Mouse (Mus musculus): ENCODE measurements around the gene B3gnt7. TPM values are rescaled to one million over a fixed set of nuclear protein-coding genes. Genes with fewer than 3 reads are reported as not detected.

The B3gnt7 gene
- total RNA-seq, 2 experiments from 2014 or later: 0.97 to 1.4 TPM

DNA sequence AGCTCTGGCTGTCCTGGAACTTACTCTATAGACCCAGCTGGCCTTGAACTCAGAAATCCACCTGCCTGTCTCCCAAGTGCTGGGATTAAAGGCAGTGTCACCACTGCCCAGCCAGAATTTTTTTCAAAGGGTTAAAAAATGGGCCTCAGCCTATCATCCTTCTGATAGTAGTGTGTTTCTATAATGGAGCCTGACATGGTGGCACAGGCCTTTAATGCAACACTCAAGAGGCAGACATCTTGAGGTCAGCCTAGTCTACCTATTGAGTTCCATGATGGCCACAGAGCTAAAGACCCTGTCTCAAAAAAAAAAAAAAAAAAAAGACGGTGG is 45.0 kb downstream of the B3gnt7 start:
- no peak overlapping the region for H3K27ac ChIP-seq
- TF ChIP-seq CTCF (IDR thresholded peaks at IDR 0.05): no peak
- H3K4me3 ChIP-seq: no peak overlapping the region
- intact Hi-C loops (cut with DNase I): no loop called here
- no peak for DNase-seq (ENCODE audit: extremely low spot score in 1 of 2, low spot score in 2 of 2)

GRCm38 (mm10) chr1:86348083-86348482 is 45.5 kb downstream of the B3gnt7 start:
- TF ChIP-seq CTCF (IDR thresholded peaks at IDR 0.05): no peak
- H3K27ac ChIP-seq: no peak overlapping the region
- intact Hi-C loops (cut with DNase I): no loop called here
- DNase-seq (ENCODE audit: extremely low spot score in 1 of 2, low spot score in 2 of 2): no peak
- no peak overlapping the region for H3K4me3 ChIP-seq

- DNase-seq (ENCODE audit: extremely low spot score in 1 of 2, low spot score in 2 of 2): no peak
- peak; percentile 32 for TF ChIP-seq CTCF (IDR thresholded peaks at IDR 0.05)
- intact Hi-C loops (cut with DNase I): no loop called here
- Histone ChIP-seq H3K27ac (no peak overlapping the region), H3K4me3 (no peak overlapping the region)
Measured at GRCm38 (mm10) chr1:86348801-86349200, 46.2 kb downstream of the B3gnt7 start.

DNA sequence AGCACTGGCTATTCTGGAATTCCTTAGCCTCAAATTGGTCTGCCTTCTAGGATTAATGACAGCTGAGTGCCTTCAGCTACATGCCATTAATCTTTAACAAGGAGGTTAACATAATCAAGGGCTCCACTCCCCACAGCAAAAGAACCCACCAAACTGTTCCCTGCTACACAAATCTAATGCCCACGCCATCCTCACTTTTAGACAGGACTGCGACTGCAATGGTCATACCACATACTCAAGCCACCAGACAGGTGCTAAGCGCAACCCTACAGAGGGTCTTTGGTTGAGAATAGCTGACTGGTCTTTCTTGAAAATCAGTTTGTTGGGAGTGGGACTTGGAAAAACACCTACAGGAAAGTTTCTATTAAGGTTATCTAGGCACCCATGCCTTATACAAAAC is 46.6 kb downstream of the B3gnt7 start:
- intact Hi-C loops (cut with DNase I): no loop called here
- Histone ChIP-seq H3K4me3 (no peak overlapping the region), H3K27ac (no peak overlapping the region)
- no peak for TF ChIP-seq CTCF (IDR thresholded peaks at IDR 0.05)
- DNase-seq (ENCODE audit: extremely low spot score in 1 of 2, low spot score in 2 of 2): no peak

DNA sequence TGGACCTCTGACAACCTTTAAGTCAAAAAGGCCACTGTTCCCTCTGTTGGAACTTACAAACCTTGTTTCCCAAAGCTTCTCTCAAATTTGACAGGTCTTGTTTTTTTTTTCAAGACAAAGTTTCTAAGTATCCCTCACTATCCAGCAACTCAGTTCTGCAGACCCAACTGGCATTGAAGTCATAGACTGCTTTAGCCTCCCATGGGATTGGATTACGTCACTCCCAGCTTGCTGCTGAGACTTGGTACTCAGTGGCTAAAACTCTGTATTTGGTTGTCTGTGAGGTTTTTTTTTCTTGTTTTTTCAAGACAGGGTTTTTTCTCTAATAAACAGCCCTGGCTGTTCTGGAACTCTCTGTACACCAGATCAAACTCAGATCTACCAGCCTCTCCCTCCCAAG is 47.1 kb downstream of the B3gnt7 start:
- no peak overlapping the region for H3K4me3 ChIP-seq
- DNase-seq (ENCODE audit: extremely low spot score in 1 of 2, low spot score in 2 of 2): no peak
- TF ChIP-seq CTCF (IDR thresholded peaks at IDR 0.05): no peak
- no peak overlapping the region for H3K27ac ChIP-seq
- intact Hi-C loops (cut with DNase I): no loop called here

- H3K4me3 ChIP-seq: no peak overlapping the region
- no peak for DNase-seq (ENCODE audit: extremely low spot score in 1 of 2, low spot score in 2 of 2)
- H3K27ac ChIP-seq: no peak overlapping the region
- intact Hi-C loops (cut with DNase I): no loop called here
- TF ChIP-seq CTCF (IDR thresholded peaks at IDR 0.05): no peak
Measured at GRCm38 (mm10) chr1:86350576-86350975, 47.9 kb downstream of the B3gnt7 start.

DNA sequence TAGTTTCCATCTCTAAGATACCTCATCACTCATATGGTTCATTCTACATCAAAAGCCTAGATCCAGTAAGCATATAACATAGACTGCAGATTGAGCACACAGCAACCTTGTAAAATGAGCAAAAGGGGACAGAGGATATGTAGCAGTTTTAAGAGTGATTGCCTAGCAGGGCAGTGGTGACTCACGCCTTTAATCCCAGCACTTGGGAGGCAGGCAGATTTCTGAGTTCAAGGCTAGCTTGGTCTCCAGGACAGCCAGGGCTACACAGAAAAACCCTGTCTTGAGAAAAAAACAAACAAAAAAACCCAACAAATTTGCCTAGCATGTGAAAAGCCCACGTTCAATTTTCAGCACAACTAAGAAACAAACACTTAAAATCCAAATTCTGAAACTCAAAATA is 51.6 kb downstream of the B3gnt7 start:
- TF ChIP-seq CTCF (IDR thresholded peaks at IDR 0.05): no peak
- DNase-seq (ENCODE audit: extremely low spot score in 1 of 2, low spot score in 2 of 2): no peak
- Histone ChIP-seq H3K4me3 (no peak overlapping the region), H3K27ac (no peak overlapping the region)
- intact Hi-C loops (cut with DNase I): no loop called here

Small RNAs within 50 kb of the gene (microRNA-seq; reads per million reads assigned to microRNA genes)
- 39.0 to 53.6 reads per million in 2 experiments for gene mmu-mir-3535

Other genes starting within 250 kb of the B3gnt7 start
- gene Psmd1, start 238.4 kb upstream of the B3gnt7 start, total RNA-seq (2021): 100 to 1,000 TPM; 107 to 115 TPM
- gene Htr2b, start 190.9 kb upstream of the B3gnt7 start, total RNA-seq (2021): under 1 TPM in 1 of 2 experiments, not detected in 1; 0.36 TPM
- 1 to 10 TPM; 3.5 to 5.4 TPM for gene Gm21972, start 169.2 kb upstream of the B3gnt7 start, total RNA-seq (2021)
- 10 to 100 TPM; 36.9 to 44.8 TPM for gene Armc9, start 148.1 kb upstream of the B3gnt7 start, total RNA-seq (2021)
- 100 to 1,000 TPM; 131 to 133 TPM for gene Ncl, start 56.6 kb downstream of the B3gnt7 start, total RNA-seq (2021)
- gene Nmur1, start 123.4 kb downstream of the B3gnt7 start, total RNA-seq (2021): not detected
- gene Tex44, start 123.5 kb downstream of the B3gnt7 start, total RNA-seq (2021): not detected
- gene Ptma, start 223.9 kb downstream of the B3gnt7 start, total RNA-seq (2021): 100 to 1,000 TPM; 353 to 363 TPM